Mouse (Mus musculus): ENCODE data around the gene Tnfrsf17. TPM values are rescaled to one million over a fixed set of nuclear protein-coding genes. Genes with fewer than 3 reads are reported as not detected.
A peak's percentile ranks its signal among the peaks of the same experiment; 100 is the strongest.
"Not testable (repeated sequence)": the region's sequence is repeated elsewhere in the genome, so short reads cannot be mapped to it uniquely, and the experiment has no call there.

The Tnfrsf17 gene
- not detected in 2 replicates for polyA plus RNA-seq (2015; fragmentation: Nextera tagmentation; extraction: Ambion mirVana)

GRCm38 (mm10) chr16:11313512-11313911, at the start of gene Tnfrsf17:
Tnfrsf17 (plus strand) TSS chr16:11313812.
- Histone ChIP-seq H3K4me3 (no peak within 1 kb of the TSS), H3K27me3 (replicated peaks) (no peaks in the 10 kb centered on the region), H3K9me3 (no peaks in the 10 kb centered on the region), H3K27ac (replicated peaks) (no peak within 1 kb of the TSS), H3K4me1 (peaks cover 12% of the 10 kb centered on the region), H3K36me3 (no peaks in the 10 kb centered on the region), H3K9ac (no peak within 1 kb of the TSS), H3K4me2 (no peak within 1 kb of the TSS)
- no peak for ATAC-seq (ENCODE audit: extremely low read depth, insufficient number of reproducible peaks, low FRiP score, low TSS enrichment)
- 61% methylated on average over 7 of the region's 7 CpGs for WGBS

GRCm38 (mm10) chr16:11266556-11266955, 47.1 kb upstream of the Tnfrsf17 start:
- Histone ChIP-seq H3K4me3 (no peak overlapping the region), H3K27me3 (replicated peaks) (no peaks in the 10 kb centered on the region), H3K36me3 (no peaks in the 10 kb centered on the region), H3K9me3 (no peaks in the 10 kb centered on the region), H3K4me2 (no peak overlapping the region), H3K27ac (replicated peaks) (no peak overlapping the region), H3K9ac (no peak overlapping the region), H3K4me1 (no peaks in the 10 kb centered on the region)
- 82% methylated on average over 2 of the region's 2 CpGs for WGBS
- no peak for ATAC-seq (ENCODE audit: extremely low read depth, insufficient number of reproducible peaks, low FRiP score, low TSS enrichment)

GRCm38 (mm10) chr16:11269808-11270207, 43.8 kb upstream of the Tnfrsf17 start:
- H3K4me1 ChIP-seq: no peaks in the 10 kb centered on the region
- ATAC-seq (ENCODE audit: extremely low read depth, insufficient number of reproducible peaks, low FRiP score, low TSS enrichment): no peak
- H3K9ac ChIP-seq: no peak overlapping the region
- no peak overlapping the region for H3K4me3 ChIP-seq
- WGBS: 53% methylated on average over 6 of the region's 6 CpGs
- H3K36me3 ChIP-seq: no peaks in the 10 kb centered on the region
- H3K4me2 ChIP-seq: no peak overlapping the region
- H3K27me3 ChIP-seq (replicated peaks): no peaks in the 10 kb centered on the region
- no peaks in the 10 kb centered on the region for H3K9me3 ChIP-seq
- H3K27ac ChIP-seq (replicated peaks): no peak overlapping the region

- no peak overlapping the region for H3K9ac ChIP-seq
- no peaks in the 10 kb centered on the region for H3K27me3 ChIP-seq (replicated peaks)
- no peaks in the 10 kb centered on the region for H3K4me1 ChIP-seq
- WGBS: 67% methylated on average over 2 of the region's 2 CpGs
- no peaks in the 10 kb centered on the region for H3K9me3 ChIP-seq
- no peak overlapping the region for H3K27ac ChIP-seq (replicated peaks)
- no peak overlapping the region for H3K4me2 ChIP-seq
- no peaks in the 10 kb centered on the region for H3K36me3 ChIP-seq
- no peak overlapping the region for H3K4me3 ChIP-seq
- ATAC-seq (ENCODE audit: extremely low read depth, insufficient number of reproducible peaks, low FRiP score, low TSS enrichment): peak; percentile 70; the same call in 1 of the 2 replicates
These were observed 43.0 kb upstream of the Tnfrsf17 start for GRCm38 (mm10) chr16:11270642-11271041.

GRCm38 (mm10) chr16:11271073-11271472, 42.5 kb upstream of the Tnfrsf17 start:
- H3K36me3 ChIP-seq: no peaks in the 10 kb centered on the region
- no peak overlapping the region for H3K27ac ChIP-seq (replicated peaks)
- no peak overlapping the region for H3K9ac ChIP-seq
- no peaks in the 10 kb centered on the region for H3K27me3 ChIP-seq (replicated peaks)
- no peak overlapping the region for H3K4me2 ChIP-seq
- no peaks in the 10 kb centered on the region for H3K9me3 ChIP-seq
- H3K4me1 ChIP-seq: no peaks in the 10 kb centered on the region
- no peak overlapping the region for H3K4me3 ChIP-seq
- ATAC-seq (ENCODE audit: extremely low read depth, insufficient number of reproducible peaks, low FRiP score, low TSS enrichment): no peak

- Histone ChIP-seq H3K27ac (replicated peaks) (no peak overlapping the region), H3K9ac (no peak overlapping the region), H3K4me2 (no peak overlapping the region), H3K9me3 (no peaks in the 10 kb centered on the region), H3K4me3 (no peak overlapping the region), H3K36me3 (no peaks in the 10 kb centered on the region), H3K27me3 (replicated peaks) (no peaks in the 10 kb centered on the region), H3K4me1 (no peaks in the 10 kb centered on the region)
- ATAC-seq (ENCODE audit: extremely low read depth, insufficient number of reproducible peaks, low FRiP score, low TSS enrichment): no peak; the same call in 1 of the 2 replicates
- 55% methylated on average over 3 of the region's 3 CpGs for WGBS
These were observed 36.7 kb upstream of the Tnfrsf17 start for GRCm38 (mm10) chr16:11276888-11277287.

- Histone ChIP-seq H3K9ac (no peak overlapping the region), H3K9me3 (no peaks in the 10 kb centered on the region), H3K27ac (replicated peaks) (no peak overlapping the region), H3K4me3 (no peak overlapping the region), H3K27me3 (replicated peaks) (no peaks in the 10 kb centered on the region), H3K36me3 (no peaks in the 10 kb centered on the region), H3K4me2 (no peak overlapping the region), H3K4me1 (no peaks in the 10 kb centered on the region)
- no peak for ATAC-seq (ENCODE audit: extremely low read depth, insufficient number of reproducible peaks, low FRiP score, low TSS enrichment)
- WGBS: 71% methylated on average over 6 of the region's 6 CpGs
These were observed 34.8 kb upstream of the Tnfrsf17 start for GRCm38 (mm10) chr16:11278778-11279177.

GRCm38 (mm10) chr16:11282655-11283232, 30.9 kb upstream of the Tnfrsf17 start:
- Histone ChIP-seq H3K27ac (replicated peaks) (no peak overlapping the region), H3K9me3 (no peaks in the 10 kb centered on the region), H3K27me3 (replicated peaks) (no peaks in the 10 kb centered on the region), H3K36me3 (no peaks in the 10 kb centered on the region), H3K4me2 (no peak overlapping the region), H3K4me3 (no peak overlapping the region), H3K4me1 (no peaks in the 10 kb centered on the region), H3K9ac (no peak overlapping the region)
- 71% methylated on average over 5 of the region's 5 CpGs for WGBS
- ATAC-seq (ENCODE audit: extremely low read depth, insufficient number of reproducible peaks, low FRiP score, low TSS enrichment): no peak

GRCm38 (mm10) chr16:11284881-11285280, 28.7 kb upstream of the Tnfrsf17 start:
- Histone ChIP-seq H3K9me3 (peaks cover 17% of the 10 kb centered on the region; the same call in 1 of the 2 replicates), H3K27me3 (replicated peaks) (no peaks in the 10 kb centered on the region), H3K4me3 (no peak overlapping the region), H3K27ac (replicated peaks) (no peak overlapping the region), H3K4me1 (no peaks in the 10 kb centered on the region), H3K4me2 (no peak overlapping the region), H3K36me3 (no peaks in the 10 kb centered on the region), H3K9ac (no peak overlapping the region)
- 81% methylated on average over 2 of the region's 2 CpGs for WGBS
- ATAC-seq (ENCODE audit: extremely low read depth, insufficient number of reproducible peaks, low FRiP score, low TSS enrichment): no peak

- H3K4me3 ChIP-seq: no peak overlapping the region
- H3K4me2 ChIP-seq: no peak overlapping the region
- 67% methylated on average over 2 of the region's 2 CpGs for WGBS
- H3K27ac ChIP-seq (replicated peaks): no peak overlapping the region
- H3K36me3 ChIP-seq: no peaks in the 10 kb centered on the region
- no peaks in the 10 kb centered on the region for H3K27me3 ChIP-seq (replicated peaks)
- no peaks in the 10 kb centered on the region for H3K4me1 ChIP-seq
- ATAC-seq (ENCODE audit: extremely low read depth, insufficient number of reproducible peaks, low FRiP score, low TSS enrichment): no peak
- H3K9me3 ChIP-seq: peaks cover 26% of the 10 kb centered on the region; the same call in 1 of the 2 replicates
- no peak overlapping the region for H3K9ac ChIP-seq
These were observed 27.7 kb upstream of the Tnfrsf17 start for GRCm38 (mm10) chr16:11285949-11286348.

GRCm38 (mm10) chr16:11288873-11289272, 24.7 kb upstream of the Tnfrsf17 start:
- H3K4me2 ChIP-seq; H3K9ac ChIP-seq; H3K27ac ChIP-seq (replicated peaks); H3K4me1 ChIP-seq; H3K36me3 ChIP-seq; H3K27me3 ChIP-seq (replicated peaks); H3K4me3 ChIP-seq; ATAC-seq (ENCODE audit: extremely low read depth, insufficient number of reproducible peaks, low FRiP score, low TSS enrichment): not testable (repeated sequence)
- 90% methylated on average over 8 of the region's 8 CpGs for WGBS
- H3K9me3 ChIP-seq: peaks cover 26% of the 10 kb centered on the region; the same call in 1 of the 2 replicates

- H3K9me3 ChIP-seq; H3K4me2 ChIP-seq; ATAC-seq (ENCODE audit: extremely low read depth, insufficient number of reproducible peaks, low FRiP score, low TSS enrichment); H3K9ac ChIP-seq; H3K36me3 ChIP-seq; H3K4me1 ChIP-seq; H3K27me3 ChIP-seq (replicated peaks); H3K4me3 ChIP-seq; H3K27ac ChIP-seq (replicated peaks): not testable (repeated sequence)
- WGBS: 74% methylated on average over 4 of the region's 4 CpGs
These were observed 18.0 kb upstream of the Tnfrsf17 start for GRCm38 (mm10) chr16:11295583-11295982.

Measured in heart, embryonic 13.5 days (tissue).